Mouse (Mus musculus) small intestine, adult 2 months (tissue): ENCODE data around the gene Txnrd2.

ENCODE experiments used
- CTCF ChIP-seq: fragments of 200-500 bp; IDR thresholded peaks from 2 replicates; pipeline ENCODE4 v1.5.1; 2012; ENCODE audit warnings: low read depth, mild to moderate bottlenecking, control low read depth, inconsistent platforms, low read length, moderate library complexity, mixed read lengths; ENCODE audit not compliant: insufficient replicate concordance, insufficient read length; ENCODE audit errors: extremely low read depth
- POLR2A ChIP-seq: fragments of 200-500 bp; IDR thresholded peaks from 2 replicates; pipeline ENCODE4 v1.6.1; 2012; ENCODE audit warnings: low read depth, mild to moderate bottlenecking, control low read depth, inconsistent platforms, low read length, moderate library complexity

GRCm38 (mm10) chr16:18394777-18395619 lies 31.2 kb upstream of the Txnrd2 start:
- no peak for TF ChIP-seq CTCF
- no peak for TF ChIP-seq POLR2A
